ENCODE assay signal across 10 mouse cellular contexts in genomic region chr1:194587532-194587931, GRCm38 (mm10). TPM values are rescaled to one million over a fixed set of nuclear protein-coding genes. Genes with fewer than 3 reads are reported as not detected.
DNase-seq lines count a peak whose midpoint lies in the region; ATAC-seq and TF ChIP-seq lines count a peak whose summit lies in the region.
"Had no signal": no experiment of that assay in that cellular context is flagged by ENCODE, and none has a peak within 500 bp of the region (broad histone marks: within the 10 kb centered on the region; RNA-seq: fewer than 3 reads in every experiment).

No protein-coding gene starts in this region.

- no peaks in the 10 kb centered on the region for H3K27me3 ChIP-seq in heart, embryonic 12.5 days (replicated peaks)
- no peaks in the 10 kb centered on the region for H3K27me3 ChIP-seq in intestine, embryonic 15.5 days (replicated peaks)
- no peaks in the 10 kb centered on the region for H3K27me3 ChIP-seq in intestine, postnatal 0 days (replicated peaks; ENCODE audit: control insufficient read depth, insufficient read depth, low read length)
- H3K27me3 ChIP-seq: heart, embryonic 13.5 days had no signal

- H3K4me1 ChIP-seq in heart, embryonic 12.5 days (replicated peaks) = peaks cover 21% of the 10 kb centered on the region
- 0 out of 2 replicates have a peak, but pooled peaks cover 2% of the 10 kb centered on the region for H3K4me1 ChIP-seq in intestine, embryonic 15.5 days (replicated peaks)
- H3K4me1 ChIP-seq in intestine, postnatal 0 days (replicated peaks; ENCODE audit: control insufficient read depth, insufficient read depth, low read length) = no peaks in the 10 kb centered on the region

- H3K4me2 ChIP-seq in heart, embryonic 12.5 days = no peak overlapping the region
- no peak overlapping the region for H3K4me2 ChIP-seq in intestine, embryonic 15.5 days (replicated peaks)
- H3K4me2 ChIP-seq in intestine, postnatal 0 days (replicated peaks; ENCODE audit: low read depth) = no peak overlapping the region
- H3K4me2 ChIP-seq: heart, embryonic 13.5 days had no signal

- no peak for ATAC-seq in heart, embryonic 12.5 days (ENCODE audit: insufficient number of reproducible peaks, low FRiP score)
- no peak for ATAC-seq in intestine, embryonic 15.5 days
- no peak for ATAC-seq in intestine, postnatal 0 days

- no peaks in the 10 kb centered on the region for H3K9me3 ChIP-seq in heart, embryonic 12.5 days (replicated peaks)
- no peaks in the 10 kb centered on the region for H3K9me3 ChIP-seq in intestine, embryonic 15.5 days
- no peaks in the 10 kb centered on the region for H3K9me3 ChIP-seq in intestine, postnatal 0 days (ENCODE audit: control insufficient read depth)
- H3K9me3 ChIP-seq: heart, embryonic 13.5 days had no signal

- H3K9ac ChIP-seq in heart, embryonic 12.5 days = no peak overlapping the region
- no peak overlapping the region for H3K9ac ChIP-seq in intestine, embryonic 15.5 days
- no peak overlapping the region for H3K9ac ChIP-seq in intestine, postnatal 0 days (ENCODE audit: low read depth, low read length)
- H3K9ac ChIP-seq: heart, embryonic 13.5 days had no signal

- H3K27ac ChIP-seq in heart, embryonic 12.5 days (ENCODE audit: poor library complexity, severe bottlenecking) = no peak overlapping the region
- H3K27ac ChIP-seq in intestine, embryonic 15.5 days = no peak overlapping the region; the same call in 1 of the 2 replicates
- no peak overlapping the region for H3K27ac ChIP-seq in intestine, postnatal 0 days (ENCODE audit: low read depth, low read length)
- H3K27ac ChIP-seq: macrophage had no signal

- no peaks in the 10 kb centered on the region for H3K36me3 ChIP-seq in heart, embryonic 12.5 days
- no peaks in the 10 kb centered on the region for H3K36me3 ChIP-seq in intestine, embryonic 15.5 days
- H3K36me3 ChIP-seq in intestine, postnatal 0 days (ENCODE audit: control insufficient read depth, insufficient read depth) = no peaks in the 10 kb centered on the region
- H3K36me3 ChIP-seq: heart, embryonic 13.5 days had no signal

- no peak for TF ChIP-seq CTCF in intestine, postnatal 0 days (IDR thresholded peaks at IDR 0.05; ENCODE audit: low read depth)

- peak; percentile 92 for DNase-seq in heart, adult 11 months
- peak; percentile 86 for DNase-seq in Muller cell, postnatal 12 days (ENCODE audit: inconsistent ontology term)
- DNase-seq in cerebellum, postnatal 25 days = peak; percentile 48 to 68
- DNase-seq in kidney, adult 18-20 months = peak; percentile 33
- DNase-seq in ovary, postnatal 36 days (ENCODE audit: low spot score) = peak; percentile 18

- no peak overlapping the region for H3K4me3 ChIP-seq in heart, embryonic 12.5 days
- no peak overlapping the region for H3K4me3 ChIP-seq in intestine, embryonic 15.5 days (replicated peaks)
- no peak overlapping the region for H3K4me3 ChIP-seq in intestine, postnatal 0 days (ENCODE audit: low read depth, low read length)
- H3K4me3 ChIP-seq: heart, embryonic 13.5 days had no signal

RNA-seq across cellular contexts. Expression of gene Plxna2, which starts 30.5 kb away (rescaled TPM):
- polyA plus RNA-seq in heart, embryonic 12.5 days (2016; fragmentation: Nextera tagmentation; extraction: Ambion mirVana) = 8.0 and 9.5 TPM in 2 replicates
- polyA plus RNA-seq in intestine, embryonic 15.5 days (2015; fragmentation: Nextera tagmentation; extraction: Ambion mirVana) = 5.6 and 5.9 TPM in 2 replicates
- polyA plus RNA-seq in intestine, postnatal 0 days (2015; fragmentation: Nextera tagmentation; extraction: Ambion mirVana) = 4.1 and 4.6 TPM in 2 replicates

Comparison
In these comparisons a context has a peak if more than half of its experiments do, and no peak if none do; other contexts are left out.
1. DNase-seq: peak in every context shown above with its lines; median percentile 92 in heart, adult 11 months; 86 in Muller cell, postnatal 12 days; 58 in cerebellum, postnatal 25 days; 33 in kidney, adult 18-20 months; 18 in ovary, postnatal 36 days.